Mouse (Mus musculus): ENCODE data around the gene Ppp4r3a. TPM values are rescaled to one million over a fixed set of nuclear protein-coding genes. Genes with fewer than 3 reads are reported as not detected.

Gene Ppp4r3a
- total RNA-seq, 2 experiments from 2014 or later, result 27.9 to 66.5 TPM

GRCm38 (mm10) chr12:101039956-101040355, 43.5 kb downstream of the Ppp4r3a start:
- no peak for ATAC-seq (replicated peaks; ENCODE audit: low FRiP score, poor library complexity, severe bottlenecking)

GRCm38 (mm10) chr12:101028954-101029731, 54.4 kb downstream of the Ppp4r3a start, which contains the start of gene Ccdc88c:
TSS of gene Ccdc88c (minus strand) at chr12:101029056.
- ATAC-seq (replicated peaks; ENCODE audit: low FRiP score, poor library complexity, severe bottlenecking), result peak; percentile 78

DNA sequence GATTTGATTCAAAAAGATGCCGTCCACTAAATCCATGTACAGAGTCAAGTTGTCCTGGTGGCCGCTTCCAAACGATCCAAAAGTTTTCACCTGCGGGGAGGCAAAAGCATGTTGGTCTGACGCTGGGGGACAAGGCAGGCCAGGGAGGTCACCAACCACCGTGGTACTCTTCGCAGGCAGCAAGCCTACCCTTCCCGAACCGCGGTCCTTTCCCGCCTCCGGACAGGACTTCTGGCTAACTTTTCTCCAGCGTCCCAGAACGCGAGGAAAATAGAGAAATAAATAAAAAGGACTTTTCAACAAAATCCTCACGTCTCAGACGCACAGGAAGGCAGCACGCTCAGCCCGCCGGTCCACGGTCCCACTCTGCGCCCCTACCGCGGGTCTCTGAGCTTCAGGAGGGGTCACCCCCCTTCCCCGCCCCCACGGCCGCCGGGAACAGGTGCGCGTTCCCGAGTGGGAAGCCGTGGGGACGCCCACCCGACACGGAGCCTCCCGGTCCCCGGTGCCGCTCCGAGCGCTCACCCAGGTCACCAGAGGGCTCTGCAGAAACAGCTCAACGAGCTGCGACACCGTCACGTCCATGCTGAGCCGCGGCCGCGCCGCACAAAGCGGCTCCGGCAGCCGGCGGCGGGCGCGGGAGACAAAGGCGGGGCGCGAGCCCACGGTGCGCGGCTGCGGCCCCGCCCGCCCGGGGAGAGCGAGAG, 55.1 kb downstream of the Ppp4r3a start:
- ATAC-seq (replicated peaks; ENCODE audit: low FRiP score, poor library complexity, severe bottlenecking), result no peak

GRCm38 (mm10) chr12:101027451-101028246, 55.9 kb downstream of the Ppp4r3a start:
- 0 out of 2 replicates have a peak, but pooled peaks have one; percentile 9 for ATAC-seq (replicated peaks; ENCODE audit: low FRiP score, poor library complexity, severe bottlenecking)

DNA sequence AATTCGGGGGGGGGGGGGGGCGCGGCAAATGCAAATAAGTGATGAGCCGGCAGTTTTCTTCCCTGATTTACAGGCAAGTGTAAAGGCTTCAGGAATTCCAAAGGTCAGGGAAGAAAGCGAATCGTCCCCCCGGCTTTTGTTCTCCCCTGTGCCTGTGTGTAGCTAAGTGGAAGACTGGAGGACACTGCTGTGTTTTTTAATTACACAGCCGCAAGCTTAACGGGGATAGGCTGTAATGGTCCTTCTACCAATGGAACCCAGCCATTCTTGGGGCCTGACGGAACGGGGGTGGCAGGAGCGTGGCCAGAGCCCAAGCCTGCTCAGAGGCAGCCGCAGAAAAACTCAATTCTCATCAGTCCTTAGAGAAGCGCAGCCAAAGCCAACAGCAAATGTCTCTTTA, 56.6 kb downstream of the Ppp4r3a start:
- no peak for ATAC-seq (replicated peaks; ENCODE audit: low FRiP score, poor library complexity, severe bottlenecking)

DNA sequence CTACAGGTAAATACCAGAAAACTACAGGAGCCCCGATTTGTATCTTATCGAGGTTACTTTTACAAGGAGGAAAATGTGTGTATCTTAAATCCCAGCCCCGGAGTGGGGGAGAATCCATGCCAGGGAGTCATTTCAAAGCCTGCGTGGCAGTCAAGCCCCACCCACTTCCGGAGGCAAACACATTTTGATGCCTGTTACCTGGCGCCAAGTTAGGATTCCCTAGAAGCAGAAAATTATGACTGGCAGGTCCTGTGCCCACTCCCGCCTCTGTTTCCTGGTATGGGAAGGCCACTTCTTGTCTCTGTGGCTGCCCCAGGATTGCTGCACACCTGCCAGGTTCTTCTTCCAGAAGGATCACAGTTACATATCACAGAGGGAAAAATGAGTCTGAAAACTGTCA, 57.0 kb downstream of the Ppp4r3a start:
- ATAC-seq (replicated peaks; ENCODE audit: low FRiP score, poor library complexity, severe bottlenecking), result no peak

DNA sequence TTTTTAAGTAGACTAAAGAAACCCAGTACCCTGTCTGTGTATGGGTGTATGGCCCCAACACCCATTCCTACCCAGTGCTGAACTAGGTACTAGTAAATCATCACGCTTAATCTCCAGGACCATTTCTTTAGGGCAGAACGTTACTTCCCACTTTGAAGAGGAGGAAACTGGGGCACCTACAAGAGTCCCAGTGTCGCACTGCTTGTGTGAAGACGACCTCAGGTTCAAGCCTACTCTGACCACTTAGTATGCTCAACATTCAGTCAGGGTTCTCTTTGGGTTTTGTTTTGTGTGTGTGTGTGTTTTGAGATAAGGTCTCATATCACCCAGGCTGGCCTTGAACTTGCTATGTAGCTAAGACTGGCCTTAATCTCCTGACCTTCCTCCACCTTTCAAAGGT, 57.5 kb downstream of the Ppp4r3a start:
- no peak for ATAC-seq (replicated peaks; ENCODE audit: low FRiP score, poor library complexity, severe bottlenecking)

DNA sequence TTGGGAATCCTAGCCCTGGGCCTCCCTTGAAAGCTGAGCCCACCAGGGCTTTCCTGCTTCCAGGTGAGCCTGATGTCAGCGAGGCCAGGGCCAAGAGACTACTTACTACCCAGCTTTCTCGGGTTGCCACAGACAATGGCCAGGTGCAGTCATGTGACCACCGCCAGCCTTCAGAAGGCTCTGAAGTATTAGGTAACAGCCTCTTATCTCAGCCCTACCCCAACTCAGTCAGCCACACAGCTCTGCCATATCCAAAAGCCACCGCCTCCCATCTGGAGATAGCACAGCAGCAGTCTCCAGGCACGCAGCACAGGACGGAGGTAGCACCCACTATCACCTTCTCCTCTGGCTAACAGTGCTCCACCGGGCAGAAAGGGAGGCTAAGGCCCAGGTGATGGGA, 58.1 kb downstream of the Ppp4r3a start:
- peak; percentile 67 for ATAC-seq (replicated peaks; ENCODE audit: low FRiP score, poor library complexity, severe bottlenecking)

DNA sequence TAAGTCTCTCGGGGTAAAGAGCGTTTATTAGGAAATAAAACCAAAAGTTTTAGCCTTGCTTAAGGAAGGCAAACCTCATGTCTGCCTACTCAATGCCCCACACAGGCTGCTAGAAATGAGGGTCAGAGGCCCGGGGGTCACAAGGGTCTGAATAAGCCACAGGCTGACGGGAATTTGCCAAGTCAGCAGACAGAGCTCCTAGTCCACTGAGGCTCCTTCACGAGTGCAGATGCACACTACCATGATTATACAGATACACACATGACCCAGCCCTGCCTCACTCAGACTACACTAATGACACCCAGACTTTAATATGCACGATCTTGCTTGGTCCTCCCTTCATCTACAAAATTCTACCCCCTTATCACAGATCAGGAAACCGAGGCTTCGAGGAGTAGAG, 58.7 kb downstream of the Ppp4r3a start:
- no peak for ATAC-seq (replicated peaks; ENCODE audit: low FRiP score, poor library complexity, severe bottlenecking)

DNA sequence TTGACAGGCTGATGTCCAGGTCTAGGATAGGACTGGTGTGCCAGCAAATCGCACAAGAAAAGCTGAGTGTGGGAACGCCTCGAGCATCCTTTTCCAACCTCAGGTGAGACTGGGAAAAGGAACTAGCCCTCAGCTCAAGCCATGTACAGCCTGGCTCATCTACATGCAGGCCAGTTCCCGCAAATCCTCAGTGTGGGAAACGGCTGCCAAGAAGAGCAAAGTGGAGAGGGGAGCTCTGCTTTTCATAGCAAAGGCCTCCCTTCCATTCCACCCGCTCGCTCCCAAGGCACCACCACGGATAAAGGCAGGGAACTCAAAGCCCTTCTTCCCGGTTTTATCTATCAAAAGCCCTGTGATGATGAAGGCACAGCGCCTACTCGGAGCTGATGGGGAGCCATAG, 60.4 kb downstream of the Ppp4r3a start:
- ATAC-seq (replicated peaks; ENCODE audit: low FRiP score, poor library complexity, severe bottlenecking), result no peak

- no peak for ATAC-seq (replicated peaks; ENCODE audit: low FRiP score, poor library complexity, severe bottlenecking)
Observed at GRCm38 (mm10) chr12:101022353-101022752, 61.1 kb downstream of the Ppp4r3a start.

DNA sequence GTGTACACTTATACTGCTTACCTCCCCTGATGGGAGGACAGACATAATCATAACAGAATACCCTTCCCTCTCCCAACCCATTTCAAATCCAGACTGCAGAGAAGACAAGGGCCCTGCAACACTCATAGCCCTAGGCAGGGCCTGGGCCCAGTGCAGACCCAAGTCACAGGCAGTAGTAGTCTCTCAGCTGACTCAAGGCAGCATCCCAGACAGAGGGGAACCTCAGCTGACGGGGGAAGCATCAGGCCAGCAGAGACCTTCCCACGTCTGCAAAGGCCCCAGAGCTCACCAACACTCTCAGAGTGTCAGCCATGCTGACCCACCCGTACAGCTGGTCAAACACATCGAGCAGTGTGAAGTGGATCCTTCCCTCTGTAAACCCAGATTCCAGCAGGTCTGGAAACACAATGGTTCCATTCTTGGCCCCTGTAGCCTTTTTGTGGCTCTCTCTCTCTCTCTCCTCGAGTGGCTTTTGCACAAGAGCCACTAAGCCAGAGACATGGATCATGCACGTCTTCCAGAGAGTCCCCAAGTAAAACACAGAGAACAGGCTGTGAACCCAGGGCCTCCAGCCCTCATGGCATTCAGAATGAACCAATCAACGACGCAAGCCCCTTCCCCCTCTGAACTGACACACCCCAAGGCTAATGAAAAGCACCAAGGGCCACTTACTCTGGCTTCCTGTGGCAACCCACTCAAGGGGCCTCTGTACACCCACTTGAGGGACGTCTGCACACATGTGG, 61.8 kb downstream of the Ppp4r3a start:
- ATAC-seq (replicated peaks; ENCODE audit: low FRiP score, poor library complexity, severe bottlenecking), result no peak

DNA sequence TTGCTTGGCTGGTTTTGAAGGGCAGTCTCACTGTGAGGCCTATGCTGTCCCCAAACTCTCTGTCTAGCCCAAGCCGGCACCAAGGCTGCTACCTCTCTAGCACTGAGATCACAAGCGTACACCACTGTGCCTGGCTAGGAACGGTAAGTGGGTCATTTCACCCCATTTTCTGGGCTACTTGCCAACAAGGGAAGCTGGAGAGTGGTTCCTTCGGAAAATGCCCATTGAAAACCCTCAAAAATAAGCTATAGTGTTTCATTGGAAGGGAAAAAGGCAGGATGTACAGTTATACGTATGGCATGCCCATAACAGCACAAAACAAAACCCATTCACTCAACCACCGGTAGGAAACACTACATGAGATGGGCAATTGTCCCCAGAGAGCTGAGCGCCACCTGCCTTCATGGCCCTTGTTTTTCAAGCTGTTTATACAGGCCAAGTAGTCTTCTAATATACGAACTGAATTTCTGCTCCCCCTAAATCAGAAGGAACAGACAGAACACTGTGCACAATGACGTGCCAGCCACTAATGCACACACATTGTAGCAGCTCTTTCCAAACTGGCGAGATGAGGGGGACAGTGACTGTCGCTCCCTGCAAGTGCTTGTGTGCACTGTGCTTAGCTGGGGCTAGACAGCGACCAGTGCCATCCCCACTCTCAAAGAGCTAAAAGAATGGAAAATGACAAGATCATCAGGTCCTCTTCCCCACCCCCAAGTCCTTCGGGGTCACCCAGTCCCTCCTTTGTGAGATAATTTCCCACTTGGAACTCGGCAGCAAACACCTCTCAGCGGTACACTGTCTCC, 63.1 kb downstream of the Ppp4r3a start:
- no peak for ATAC-seq (replicated peaks; ENCODE audit: low FRiP score, poor library complexity, severe bottlenecking)

DNA sequence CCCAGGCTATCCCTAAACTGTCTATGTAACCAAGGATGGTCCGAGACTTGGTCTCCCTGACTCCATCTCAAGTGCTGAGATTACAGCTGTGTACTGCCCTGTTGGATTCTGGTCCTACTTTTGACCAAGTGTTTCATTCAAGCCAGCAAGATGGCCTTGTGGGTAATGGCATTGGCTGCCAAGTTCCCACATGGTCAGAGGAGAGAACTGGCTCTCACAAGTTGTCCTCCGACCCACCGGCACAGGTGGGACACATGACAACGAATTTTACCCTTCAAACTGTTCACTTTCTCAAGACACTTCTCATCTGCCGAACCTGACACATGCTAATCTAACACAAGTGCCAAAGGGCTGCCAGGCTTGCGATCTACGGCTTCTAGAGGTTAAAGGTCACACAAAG, 64.1 kb downstream of the Ppp4r3a start:
- no peak for ATAC-seq (replicated peaks; ENCODE audit: low FRiP score, poor library complexity, severe bottlenecking)

DNA sequence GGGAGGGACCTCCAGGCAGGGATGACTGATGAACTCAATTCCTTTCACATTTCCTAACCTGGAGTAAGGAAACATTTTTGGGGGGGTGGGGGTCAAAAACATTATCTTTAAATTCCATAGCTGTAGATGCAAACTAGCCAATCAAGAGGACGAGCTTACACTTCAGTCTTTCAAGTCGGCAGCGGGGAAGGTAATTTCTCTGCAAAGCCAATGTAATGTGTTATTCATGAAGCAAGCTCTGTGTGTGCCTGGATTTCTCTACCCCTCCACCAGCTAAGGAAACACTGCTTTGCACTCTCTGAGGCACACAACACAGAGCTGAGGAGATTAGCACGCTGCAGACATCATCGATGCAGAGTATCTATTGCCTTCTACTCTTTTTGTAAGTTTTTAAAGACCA, 64.5 kb downstream of the Ppp4r3a start:
- no peak for ATAC-seq (replicated peaks; ENCODE audit: low FRiP score, poor library complexity, severe bottlenecking)

DNA sequence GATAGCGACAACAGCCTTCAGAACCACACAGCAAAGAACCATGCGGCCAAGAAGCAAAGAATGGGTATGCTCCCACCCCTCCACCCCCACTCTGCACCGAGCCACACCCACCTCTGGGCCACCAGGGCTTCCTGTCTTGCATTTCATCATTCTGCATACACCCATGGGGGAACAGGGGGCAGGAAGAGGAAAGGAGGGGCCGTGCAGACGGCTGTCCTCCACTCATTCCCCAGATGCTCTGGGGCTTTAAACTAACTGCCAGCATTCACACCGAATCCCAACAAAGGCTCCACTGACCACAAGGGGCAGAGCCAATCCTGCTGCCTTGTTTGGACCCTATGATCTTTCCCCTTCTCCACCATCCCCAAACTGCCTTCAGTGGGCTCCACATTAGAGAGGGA, 65.5 kb downstream of the Ppp4r3a start:
- no peak for ATAC-seq (replicated peaks; ENCODE audit: low FRiP score, poor library complexity, severe bottlenecking)

DNA sequence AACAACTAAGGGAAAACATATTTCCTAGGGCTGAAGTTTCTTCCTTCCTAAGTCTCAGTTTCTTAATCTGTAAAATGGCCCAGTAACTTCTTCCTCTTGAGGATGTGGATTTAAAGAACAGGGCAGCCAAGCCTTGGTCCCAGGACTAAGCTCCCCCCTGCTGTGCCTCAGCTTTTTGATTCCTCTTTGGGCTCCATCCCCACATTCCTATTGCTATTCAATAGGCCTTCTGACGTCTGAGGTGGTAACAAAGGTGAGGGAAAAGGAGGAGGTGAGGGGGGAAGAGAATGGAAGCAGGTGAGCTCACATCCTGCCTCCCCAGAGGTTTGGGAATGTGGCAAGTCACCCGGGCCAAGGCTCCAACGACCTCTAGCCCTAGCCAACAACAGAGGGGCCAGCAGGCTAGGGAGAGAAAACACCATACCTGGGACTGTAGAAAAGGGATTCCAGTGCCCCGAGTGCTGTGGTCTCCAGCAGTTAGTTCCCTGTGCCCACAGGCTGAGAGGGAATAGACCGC, 67.0 kb downstream of the Ppp4r3a start:
- ATAC-seq (replicated peaks; ENCODE audit: low FRiP score, poor library complexity, severe bottlenecking), result no peak

GRCm38 (mm10) chr12:101015926-101016325, 67.6 kb downstream of the Ppp4r3a start:
- ATAC-seq (replicated peaks; ENCODE audit: low FRiP score, poor library complexity, severe bottlenecking), result no peak

- ATAC-seq (replicated peaks; ENCODE audit: low FRiP score, poor library complexity, severe bottlenecking), result no peak
Observed at GRCm38 (mm10) chr12:101015165-101015560, 68.3 kb downstream of the Ppp4r3a start.

Data from erythroblast, adult 5-6 weeks (primary cell).